Mouse (Mus musculus): ENCODE measurements at regions not wholly inside any gene's neighbourhood (a gene's known extent, or its start where the extent isn't known, plus 50 kb on each side); places are given as distances from the start of the nearest gene placed in this dataset.

GRCm38 (mm10) chr10:43702895-43703294 lies 124.8 kb downstream of the Cd24a start:
- whole genome bisulfite sequencing, result 90% methylated on average over 5 of the region's 5 CpGs
- Histone ChIP-seq H3K4me2 (no peak overlapping the region), H3K4me3 (replicated peaks) (no peak overlapping the region), H3K4me1 (no peaks in the 10 kb centered on the region), H3K9me3 (replicated peaks) (no peaks in the 10 kb centered on the region), H3K9ac (replicated peaks) (no peak overlapping the region), H3K27me3 (replicated peaks) (no peaks in the 10 kb centered on the region), H3K27ac (replicated peaks) (no peak overlapping the region), H3K36me3 (no peaks in the 10 kb centered on the region)
- no peak for ATAC-seq (ENCODE audit: low FRiP score)

- Histone ChIP-seq H3K4me1 (no peaks in the 10 kb centered on the region), H3K9me3 (replicated peaks) (no peaks in the 10 kb centered on the region), H3K9ac (replicated peaks) (no peak overlapping the region), H3K4me2 (no peak overlapping the region), H3K27me3 (replicated peaks) (no peaks in the 10 kb centered on the region), H3K4me3 (replicated peaks) (no peak overlapping the region), H3K36me3 (no peaks in the 10 kb centered on the region), H3K27ac (replicated peaks) (no peak overlapping the region)
- no peak for ATAC-seq (ENCODE audit: low FRiP score)
- WGBS, result 65% methylated on average over 17 of the region's 17 CpGs
These were observed 128.2 kb downstream of the Cd24a start for GRCm38 (mm10) chr10:43706001-43706988.

GRCm38 (mm10) chr10:43707011-43707410 lies 128.9 kb downstream of the Cd24a start:
- Histone ChIP-seq H3K9ac (replicated peaks) (no peak overlapping the region), H3K27me3 (replicated peaks) (no peaks in the 10 kb centered on the region), H3K4me2 (no peak overlapping the region), H3K27ac (replicated peaks) (no peak overlapping the region), H3K4me3 (replicated peaks) (no peak overlapping the region), H3K4me1 (no peaks in the 10 kb centered on the region), H3K9me3 (replicated peaks) (no peaks in the 10 kb centered on the region), H3K36me3 (no peaks in the 10 kb centered on the region)
- ATAC-seq (ENCODE audit: low FRiP score), result no peak
- 84% methylated on average over 5 of the region's 5 CpGs for WGBS

- Histone ChIP-seq H3K4me1 (no peaks in the 10 kb centered on the region), H3K27me3 (replicated peaks) (no peaks in the 10 kb centered on the region), H3K4me3 (replicated peaks) (no peak overlapping the region), H3K4me2 (no peak overlapping the region), H3K27ac (replicated peaks) (no peak overlapping the region), H3K9ac (replicated peaks) (no peak overlapping the region), H3K9me3 (replicated peaks) (no peaks in the 10 kb centered on the region), H3K36me3 (no peaks in the 10 kb centered on the region)
- no peak for ATAC-seq (ENCODE audit: low FRiP score)
- 59% methylated on average over 15 of the region's 15 CpGs for WGBS
These were observed 129.8 kb downstream of the Cd24a start for GRCm38 (mm10) chr10:43707821-43708373.

- ATAC-seq (ENCODE audit: low FRiP score), result no peak
- Histone ChIP-seq H3K4me3 (replicated peaks) (no peak overlapping the region), H3K36me3 (no peaks in the 10 kb centered on the region), H3K9me3 (replicated peaks) (no peaks in the 10 kb centered on the region), H3K27me3 (replicated peaks) (no peaks in the 10 kb centered on the region), H3K4me1 (no peaks in the 10 kb centered on the region), H3K4me2 (no peak overlapping the region), H3K9ac (replicated peaks) (no peak overlapping the region), H3K27ac (replicated peaks) (no peak overlapping the region)
- 94% methylated on average over 6 of the region's 6 CpGs for WGBS
These were observed 131.4 kb downstream of the Cd24a start for GRCm38 (mm10) chr10:43709278-43710033.

- Histone ChIP-seq H3K9ac (replicated peaks) (no peak overlapping the region), H3K36me3 (no peaks in the 10 kb centered on the region), H3K27ac (replicated peaks) (no peak overlapping the region), H3K4me3 (replicated peaks) (no peak overlapping the region), H3K4me2 (no peak overlapping the region), H3K27me3 (replicated peaks) (no peaks in the 10 kb centered on the region), H3K4me1 (no peaks in the 10 kb centered on the region), H3K9me3 (replicated peaks) (no peaks in the 10 kb centered on the region)
- ATAC-seq (ENCODE audit: low FRiP score), result no peak
- 89% methylated on average over 8 of the region's 8 CpGs for WGBS
These were observed 132.3 kb downstream of the Cd24a start for GRCm38 (mm10) chr10:43710186-43710885.

- ATAC-seq (ENCODE audit: low FRiP score), result no peak
- WGBS, result 89% methylated on average over 2 of the region's 2 CpGs
- H3K9me3 ChIP-seq (replicated peaks), result no peaks in the 10 kb centered on the region
- H3K4me3 ChIP-seq (replicated peaks), result no peak overlapping the region
- H3K4me1 ChIP-seq, result no peaks in the 10 kb centered on the region
- no peak overlapping the region for H3K27ac ChIP-seq (replicated peaks)
- no peak overlapping the region for H3K9ac ChIP-seq (replicated peaks)
- no peak overlapping the region for H3K4me2 ChIP-seq
- H3K27me3 ChIP-seq (replicated peaks), result no peaks in the 10 kb centered on the region
- H3K36me3 ChIP-seq, result no peaks in the 10 kb centered on the region
These were observed 132.8 kb downstream of the Cd24a start for GRCm38 (mm10) chr10:43710886-43711256.

- Histone ChIP-seq H3K9me3 (replicated peaks) (no peaks in the 10 kb centered on the region), H3K9ac (replicated peaks) (no peak overlapping the region), H3K4me1 (no peaks in the 10 kb centered on the region), H3K4me3 (replicated peaks) (no peak overlapping the region), H3K27ac (replicated peaks) (no peak overlapping the region), H3K36me3 (no peaks in the 10 kb centered on the region), H3K27me3 (replicated peaks) (no peaks in the 10 kb centered on the region), H3K4me2 (no peak overlapping the region)
- ATAC-seq (ENCODE audit: low FRiP score), result no peak
These were observed 134.6 kb downstream of the Cd24a start for GRCm38 (mm10) chr10:43712657-43713056.

GRCm38 (mm10) chr10:43718768-43719167 lies 140.7 kb downstream of the Cd24a start:
- no peak overlapping the region for H3K9ac ChIP-seq (replicated peaks)
- WGBS, result 71% methylated on average over 13 of the region's 13 CpGs
- H3K27me3 ChIP-seq (replicated peaks), result no peaks in the 10 kb centered on the region
- no peaks in the 10 kb centered on the region for H3K36me3 ChIP-seq
- peaks cover 20% of the 10 kb centered on the region for H3K4me1 ChIP-seq
- H3K4me2 ChIP-seq, result no peak overlapping the region
- H3K4me3 ChIP-seq (replicated peaks), result no peak overlapping the region
- H3K9me3 ChIP-seq (replicated peaks), result no peaks in the 10 kb centered on the region
- ATAC-seq (ENCODE audit: low FRiP score), result no peak
- no peak overlapping the region for H3K27ac ChIP-seq (replicated peaks)

GRCm38 (mm10) chr10:43721356-43721755 lies 143.3 kb downstream of the Cd24a start:
- Histone ChIP-seq H3K36me3 (no peaks in the 10 kb centered on the region), H3K27ac (replicated peaks) (no peak overlapping the region), H3K4me1 (peaks cover 24% of the 10 kb centered on the region), H3K9me3 (replicated peaks) (no peaks in the 10 kb centered on the region), H3K4me3 (replicated peaks) (no peak overlapping the region), H3K9ac (replicated peaks) (no peak overlapping the region), H3K4me2 (no peak overlapping the region), H3K27me3 (replicated peaks) (no peaks in the 10 kb centered on the region)
- 70% methylated on average over 4 of the region's 4 CpGs for WGBS
- no peak for ATAC-seq (ENCODE audit: low FRiP score)

- no peaks in the 10 kb centered on the region for H3K27me3 ChIP-seq (replicated peaks)
- 6% methylated on average over 3 of the region's 3 CpGs for WGBS
- H3K4me2 ChIP-seq, result peak overlapping the region; percentile 83
- no peaks in the 10 kb centered on the region for H3K36me3 ChIP-seq
- ATAC-seq (ENCODE audit: low FRiP score), result peak; percentile 37
- peaks cover 24% of the 10 kb centered on the region for H3K4me1 ChIP-seq
- no peak overlapping the region for H3K9ac ChIP-seq (replicated peaks)
- no peaks in the 10 kb centered on the region for H3K9me3 ChIP-seq (replicated peaks)
- 0 out of 2 replicates have a peak overlapping the region, but pooled peaks have one; percentile 74 for H3K27ac ChIP-seq (replicated peaks)
- no peak overlapping the region for H3K4me3 ChIP-seq (replicated peaks)
These were observed 144.1 kb downstream of the Cd24a start for GRCm38 (mm10) chr10:43722164-43722563.

Measured in neural tube, embryonic 15.5 days (tissue).